Mouse (Mus musculus) bone marrow, adult 2 months (tissue): Measurements from ENCODE around the gene Lao1.

ENCODE experiments used
- CTCF ChIP-seq: fragments of 200-500 bp; IDR thresholded peaks from 2 replicates; pipeline ENCODE4 v1.5.1; 2011; ENCODE audit warnings: low read length, control low read depth; ENCODE audit not compliant: control insufficient read depth, insufficient read depth
- POLR2A ChIP-seq: fragments of 200-500 bp; IDR thresholded peaks from 2 replicates; pipeline ENCODE4 v1.6.1; 2011; ENCODE audit warnings: low read depth, mild to moderate bottlenecking, control low read depth, low read length, borderline replicate concordance; ENCODE audit not compliant: control insufficient read depth

GRCm38 (mm10) chr4:119009814-119010213, 48.4 kb downstream of the Lao1 start:
- no peak for TF ChIP-seq POLR2A
- no peak for TF ChIP-seq CTCF
